Mouse (Mus musculus): Measurements from ENCODE around the gene Btbd16.

GRCm38 (mm10) chr7:130731792-130732191 lies 42.1 kb upstream of the Btbd16 start:
- no peak for TF ChIP-seq CTCF (conservative IDR thresholded peaks at IDR 0.05; ENCODE audit: insufficient read depth, insufficient read length, low read depth, low read length)
- no peak for TF ChIP-seq POLR2A (IDR thresholded peaks at IDR 0.05; ENCODE audit: low read depth, low read length)

Data from kidney, adult 2 months (tissue).